Mouse (Mus musculus) left cerebral cortex, adult 8-10 months (tissue): ENCODE measurements around the gene Rasgrf2. TPM values are rescaled to one million over a fixed set of nuclear protein-coding genes. Genes with fewer than 3 reads are reported as not detected.
A peak's percentile ranks its signal among the peaks of the same experiment; 100 is the strongest.

Experiments used
- DNase-seq, 2 experiments: peaks; one replicate each; pipeline ENCODE4 v3.0.0; 2022; ENCODE audit warnings: low spot score in 2 of 2
- total RNA-seq, 4 experiments: library from RNA; stranded (reverse); gene quantifications; 2 replicates each; pipeline ENCODE4 v1.2.4; 2022

Rasgrf2 gene
- total RNA-seq, 4 experiments from 2014 or later: 152 to 186 (median 172) TPM

DNA sequence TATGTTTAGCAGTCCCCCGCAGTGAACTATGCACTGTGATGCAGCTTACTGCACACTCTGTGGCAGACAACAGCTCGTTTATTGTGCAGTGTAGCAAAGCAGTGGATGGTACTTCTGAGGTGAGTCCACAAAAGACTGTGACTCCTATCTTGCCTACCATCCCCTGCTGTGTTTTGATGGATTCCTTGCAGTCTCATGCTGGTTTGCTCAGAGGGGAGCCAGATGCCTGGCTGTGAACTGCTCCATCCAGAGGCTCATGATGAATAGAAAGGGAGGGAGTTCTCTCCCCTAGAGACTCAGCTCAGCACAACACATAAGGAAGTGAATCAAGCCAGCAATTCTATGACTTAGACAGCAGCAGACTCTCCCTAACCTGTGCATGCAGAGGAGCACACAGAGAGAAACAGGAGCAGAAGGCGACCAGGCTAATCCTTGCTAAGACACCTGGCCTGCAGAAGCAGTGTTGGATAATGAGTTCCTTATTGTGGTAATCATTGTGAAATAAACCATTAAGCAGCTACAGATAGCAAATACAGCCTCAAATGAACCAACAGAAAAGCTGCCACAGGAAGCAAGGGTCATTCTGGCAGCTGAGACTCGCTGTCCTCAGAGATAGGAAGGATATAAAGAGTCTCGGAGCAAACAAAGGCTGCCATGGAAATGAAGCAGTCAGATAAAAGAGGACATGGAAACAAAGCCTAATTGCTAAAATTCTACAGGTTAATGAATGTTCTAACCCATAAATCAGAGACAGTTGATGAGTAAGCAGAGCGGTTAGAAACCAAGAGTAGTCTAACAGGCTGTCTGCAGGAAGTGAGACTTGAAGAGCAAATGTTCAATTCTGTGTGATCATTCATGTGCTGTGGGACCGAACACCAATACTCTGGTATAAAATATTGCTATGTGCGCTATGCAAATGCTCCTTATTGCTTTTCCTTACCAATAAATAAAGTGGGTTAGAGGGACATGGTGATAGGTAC is 89.6 kb downstream of the Rasgrf2 start:
- no peak for DNase-seq

DNA sequence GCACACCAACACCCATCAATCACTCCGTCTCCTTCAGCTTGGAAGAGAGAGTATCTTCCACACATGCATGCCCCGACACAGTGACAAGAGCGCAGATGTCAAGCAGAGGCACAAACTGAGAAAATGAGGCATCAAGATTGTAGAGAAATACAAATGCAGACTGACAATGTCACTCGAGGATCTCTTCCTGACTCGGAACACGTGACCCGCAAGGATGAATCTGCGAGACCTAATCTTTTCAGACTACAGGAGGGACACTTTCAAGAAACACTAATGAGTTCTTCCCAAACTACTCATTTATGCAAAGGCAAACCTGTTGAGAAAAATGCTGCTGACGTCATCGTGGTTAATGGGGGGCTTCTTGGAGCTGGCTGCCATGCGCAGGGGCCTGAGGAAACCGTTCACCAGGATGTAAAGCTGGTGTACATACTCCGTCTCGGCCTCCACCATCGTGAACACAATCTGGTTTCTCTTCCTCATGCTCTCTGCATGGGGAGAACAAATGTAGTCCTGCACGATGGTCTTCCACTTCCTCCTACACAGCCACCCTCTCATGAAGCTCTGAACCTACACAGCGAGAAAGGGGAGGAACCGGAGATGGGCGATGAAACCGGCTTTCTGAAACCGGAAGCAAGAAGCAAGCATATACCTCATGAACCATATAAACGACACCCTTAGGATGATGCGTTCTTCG is 100.9 kb downstream of the Rasgrf2 start:
- no peak for DNase-seq

DNA sequence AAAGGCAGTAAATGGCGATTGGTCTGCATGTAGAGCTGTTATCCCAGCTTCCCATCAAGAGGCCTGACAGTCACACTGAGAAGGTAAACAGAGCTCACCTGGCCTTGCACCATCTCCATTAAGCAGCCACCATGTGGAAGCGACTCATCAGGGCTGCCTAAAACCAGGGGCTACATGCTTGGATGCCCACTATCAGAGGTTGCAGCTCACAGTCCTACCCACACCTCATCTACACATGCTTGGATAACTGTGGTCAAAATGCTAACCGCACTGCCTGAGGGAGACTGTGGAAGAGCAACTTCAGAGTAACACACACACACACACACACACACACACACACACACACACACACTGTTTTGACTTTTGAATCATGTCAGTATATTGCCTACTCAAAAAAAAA is 101.8 kb downstream of the Rasgrf2 start:
- DNase-seq: no peak

DNA sequence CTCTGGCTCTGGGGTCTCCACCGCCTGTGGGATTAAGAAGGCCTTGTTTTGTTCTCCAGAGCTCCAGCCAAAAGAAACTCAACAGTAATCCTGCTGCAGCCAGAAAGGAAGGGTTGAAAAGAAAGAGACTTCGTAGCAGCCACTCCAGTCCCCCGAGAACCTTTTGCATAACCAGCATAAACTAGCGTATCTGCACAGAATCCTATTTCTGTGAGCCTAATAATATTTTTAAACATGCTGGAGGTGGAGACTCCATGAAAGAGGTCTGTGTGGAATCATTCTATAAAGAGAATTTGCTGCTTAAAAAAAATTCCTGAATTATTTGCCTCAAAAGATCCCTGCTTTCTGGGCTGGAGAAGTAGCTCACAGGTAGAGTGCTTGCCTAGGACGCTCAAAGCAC is 103.5 kb downstream of the Rasgrf2 start:
- DNase-seq: no peak

DNA sequence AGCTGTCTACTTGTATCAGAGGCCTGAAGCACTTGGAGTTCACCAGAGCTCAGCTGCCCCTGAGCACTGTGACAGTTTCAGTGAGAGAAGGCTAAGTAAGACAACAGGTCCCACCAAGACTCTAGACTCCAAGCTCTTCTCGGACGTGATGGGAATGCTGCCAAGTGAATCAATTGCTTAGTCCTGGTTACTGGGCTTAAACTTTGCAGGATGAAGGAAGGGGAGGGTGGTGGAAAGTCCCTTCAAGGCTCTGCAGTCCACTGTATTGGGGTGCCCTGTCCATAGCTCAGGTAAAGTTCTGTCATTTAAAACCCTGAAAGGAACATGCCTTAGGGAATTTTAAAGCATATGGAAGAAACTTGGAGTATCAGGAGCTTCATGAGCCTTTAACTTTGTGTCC is 104.8 kb downstream of the Rasgrf2 start:
- DNase-seq: no peak

DNA sequence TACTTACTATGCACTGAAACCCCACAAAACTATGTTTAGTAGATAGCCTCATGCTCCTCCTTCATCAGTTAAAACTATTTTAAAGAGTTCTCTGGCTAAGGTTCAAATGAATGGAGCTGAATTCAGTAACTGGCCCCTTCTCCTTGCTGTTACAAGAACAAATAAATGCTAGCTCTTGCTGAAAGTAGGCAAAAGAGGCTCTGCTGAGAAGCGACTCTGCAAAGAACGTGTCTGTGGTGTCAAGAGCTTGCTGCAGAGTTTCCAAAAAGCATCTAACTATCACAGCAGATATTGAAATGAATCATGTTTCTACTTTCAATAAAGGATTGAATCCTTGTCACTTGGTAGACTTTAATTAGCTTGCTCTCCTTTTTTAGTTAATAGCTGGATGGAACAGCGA is 106.3 kb downstream of the Rasgrf2 start:
- no peak for DNase-seq

DNA sequence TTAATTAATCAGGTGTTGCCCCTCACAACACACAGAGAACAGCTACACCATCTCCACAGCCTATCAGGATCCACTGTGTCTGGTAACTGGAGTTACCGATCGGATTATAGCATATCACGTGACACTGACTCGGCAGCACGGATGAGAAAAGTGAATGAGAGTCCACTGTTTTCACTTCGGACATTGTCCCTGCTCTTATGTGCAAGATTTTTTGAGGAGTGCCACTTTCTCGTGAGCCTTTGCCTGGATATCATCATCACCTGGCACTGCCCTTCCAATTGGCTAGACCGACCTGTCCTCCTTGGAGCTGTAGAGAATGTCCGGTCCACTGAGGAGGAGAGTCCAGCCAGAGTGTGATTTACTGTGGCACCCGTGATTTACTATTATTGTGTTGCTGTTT is 109.3 kb downstream of the Rasgrf2 start:
- DNase-seq: no peak

DNA sequence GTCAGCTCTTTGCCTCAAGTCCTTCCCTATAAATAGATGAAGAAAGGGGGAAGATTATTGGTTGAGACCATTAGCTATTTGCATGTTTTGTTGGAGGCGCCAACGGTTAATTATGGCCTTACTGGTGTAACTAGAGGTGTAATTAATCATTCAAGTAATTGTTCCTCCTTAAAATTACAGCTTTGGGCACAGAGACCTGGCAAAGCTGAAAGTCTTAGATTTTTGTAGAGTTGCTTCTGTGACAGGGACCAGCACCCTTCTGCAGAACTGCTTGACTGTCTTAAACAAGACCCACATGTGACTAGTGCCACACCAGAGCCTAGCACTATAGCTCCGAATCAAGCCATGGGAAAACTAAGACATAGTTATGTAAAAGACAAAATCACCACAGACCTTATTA is 134.5 kb downstream of the Rasgrf2 start:
- DNase-seq: no peak

DNA sequence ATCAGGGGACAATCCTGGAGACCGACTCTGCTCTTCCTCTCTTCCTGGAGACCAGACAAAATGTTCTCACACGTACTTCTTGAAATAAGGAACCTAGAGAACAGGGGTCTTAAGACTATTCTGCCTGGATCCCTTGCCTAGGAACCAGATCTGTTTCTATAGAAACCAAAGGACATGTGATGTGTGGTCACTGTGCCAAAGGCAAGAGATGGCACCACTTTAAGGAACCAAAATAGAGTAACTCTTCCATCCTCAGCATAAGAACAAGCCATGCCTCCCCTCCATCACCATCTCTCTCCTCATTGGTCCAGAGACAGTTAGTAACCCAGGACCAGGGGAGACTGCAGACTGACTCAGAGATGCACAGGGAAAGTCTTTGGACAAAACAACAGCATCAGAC is 140.0 kb downstream of the Rasgrf2 start:
- no peak for DNase-seq

DNA sequence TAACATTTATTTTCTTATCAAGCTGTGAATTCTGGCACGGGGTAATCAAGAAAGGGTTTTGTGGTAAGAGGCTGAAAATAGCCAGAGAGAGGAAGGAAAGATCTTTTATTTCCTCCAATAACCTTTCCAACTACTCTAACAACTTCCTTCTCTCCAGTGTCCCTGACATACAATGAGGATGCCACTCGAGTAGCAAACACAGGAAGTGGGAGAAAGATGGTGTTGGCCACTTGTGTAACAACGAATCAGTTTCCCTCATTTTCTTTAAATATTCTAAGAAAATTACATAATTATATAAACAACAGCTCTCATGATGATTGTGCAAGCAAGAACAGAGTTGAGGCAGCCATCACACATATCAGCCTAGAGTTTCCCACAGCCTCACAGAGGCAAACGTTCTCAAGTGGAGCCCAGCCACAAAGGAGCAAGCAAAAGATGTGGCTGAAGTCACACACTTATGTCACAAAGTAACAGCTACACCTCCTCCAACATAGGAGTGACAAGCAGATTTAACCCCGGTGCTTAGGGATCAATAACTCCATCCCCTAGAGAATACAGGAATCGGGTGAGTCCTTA is 140.7 kb downstream of the Rasgrf2 start:
- no peak for DNase-seq

DNA sequence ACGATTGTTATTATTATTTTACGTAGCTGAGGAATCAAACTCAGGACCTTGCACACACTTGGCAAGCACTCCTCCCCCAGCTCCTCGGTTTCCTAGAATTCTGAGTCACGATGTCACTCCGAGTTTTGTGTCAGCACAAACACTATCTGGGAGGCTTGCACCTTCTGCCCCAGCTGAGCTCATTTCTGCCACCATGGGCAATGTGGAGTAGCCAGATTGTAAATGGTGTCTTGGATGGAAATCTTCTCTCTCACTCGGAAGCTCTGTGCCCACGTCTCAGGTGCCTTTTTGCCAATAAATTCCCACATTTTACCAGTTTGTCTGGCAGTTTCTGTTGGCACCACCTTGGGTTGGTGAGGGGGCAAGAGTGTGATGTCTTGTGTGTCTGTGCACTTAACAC is 143.1 kb downstream of the Rasgrf2 start:
- peak in 1 of 2 experiments; percentile 44 for DNase-seq

DNA sequence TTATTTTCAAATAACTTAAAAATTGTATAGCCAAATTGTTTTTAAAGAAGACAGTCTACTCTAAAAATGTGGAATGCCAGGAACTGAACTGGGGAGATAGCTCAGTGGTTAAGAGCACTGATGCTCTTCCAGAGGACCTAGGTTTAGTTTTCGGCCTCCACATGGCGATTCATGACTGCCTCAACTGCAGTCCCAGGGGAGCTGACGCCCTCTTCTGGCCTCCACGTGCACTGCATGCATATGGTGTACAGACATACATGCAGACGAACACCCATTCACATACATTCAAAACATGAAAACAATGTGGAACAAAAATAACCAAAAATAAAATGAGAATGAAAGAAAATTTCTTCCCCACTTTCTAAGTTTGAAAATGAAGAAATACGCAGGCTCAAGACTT is 144.5 kb downstream of the Rasgrf2 start:
- DNase-seq: no peak

DNA sequence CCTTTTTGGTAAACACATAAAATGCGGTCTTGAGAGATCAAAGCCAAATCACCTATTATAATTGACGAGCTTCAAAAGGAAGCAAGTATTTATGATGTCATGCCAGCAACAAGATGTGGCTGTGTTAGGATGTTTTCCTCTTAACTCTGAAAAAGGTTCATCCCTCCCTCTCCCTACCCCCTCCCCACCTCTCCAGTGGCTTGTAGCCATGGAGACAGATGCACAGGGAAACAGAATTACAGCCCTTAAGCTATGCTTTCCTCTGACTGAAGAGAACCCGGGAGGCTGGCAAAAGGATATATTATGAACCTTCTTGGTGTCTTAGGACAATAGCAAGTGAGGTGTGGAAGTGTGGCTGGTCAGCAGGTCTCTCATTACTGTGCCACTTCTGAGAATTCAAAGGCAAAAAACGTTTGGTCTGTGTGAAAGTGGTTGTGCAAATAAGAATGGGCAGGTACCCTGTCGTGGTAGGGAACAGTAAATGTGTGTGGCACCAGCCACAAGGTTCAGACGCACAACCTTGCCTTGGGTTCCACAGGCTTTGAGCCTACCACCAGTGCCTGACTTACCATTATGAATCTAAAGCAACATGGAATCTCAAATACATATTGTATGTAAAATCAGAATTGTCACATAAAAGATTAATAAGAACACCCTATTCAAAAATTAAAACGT is 145.4 kb downstream of the Rasgrf2 start:
- DNase-seq: no peak

DNA sequence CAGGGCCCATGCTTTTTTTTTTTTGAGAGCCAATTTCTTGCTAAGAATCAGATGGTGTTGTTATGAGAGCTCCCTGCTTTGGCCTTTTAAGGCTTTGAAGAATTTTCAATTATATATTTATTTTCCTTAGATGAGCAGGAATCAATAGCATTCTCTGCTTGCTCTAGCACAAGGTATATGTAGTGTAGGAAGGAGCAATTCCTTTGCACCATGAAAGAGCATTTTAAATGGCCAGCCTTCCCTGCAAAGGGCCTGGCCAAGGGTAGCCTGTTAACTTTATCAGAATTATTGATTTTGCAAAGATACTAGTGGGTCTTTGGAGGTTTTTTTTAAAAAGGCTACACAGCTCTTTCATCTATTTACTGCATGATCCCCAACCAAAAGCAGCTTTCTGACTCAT is 146.4 kb downstream of the Rasgrf2 start:
- DNase-seq: no peak

DNA sequence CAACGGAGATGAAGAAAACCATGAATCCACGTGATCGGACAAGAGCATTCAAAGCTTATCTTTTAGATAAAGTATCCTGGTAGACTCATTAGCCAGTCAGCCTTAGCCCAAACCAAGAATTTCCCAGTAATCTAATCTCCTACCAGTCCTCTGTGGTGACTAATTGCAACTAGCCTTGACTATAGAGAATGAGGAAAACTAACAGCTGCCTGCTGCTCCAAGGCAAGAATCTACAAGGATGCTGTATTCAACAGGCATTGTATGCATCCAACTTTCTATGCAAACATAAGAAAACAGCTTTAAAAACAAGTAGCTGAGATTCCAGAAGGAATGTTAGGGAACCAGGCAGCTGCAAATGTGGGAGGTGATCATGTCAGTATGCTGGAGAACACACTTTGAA is 149.4 kb downstream of the Rasgrf2 start:
- DNase-seq: no peak

DNA sequence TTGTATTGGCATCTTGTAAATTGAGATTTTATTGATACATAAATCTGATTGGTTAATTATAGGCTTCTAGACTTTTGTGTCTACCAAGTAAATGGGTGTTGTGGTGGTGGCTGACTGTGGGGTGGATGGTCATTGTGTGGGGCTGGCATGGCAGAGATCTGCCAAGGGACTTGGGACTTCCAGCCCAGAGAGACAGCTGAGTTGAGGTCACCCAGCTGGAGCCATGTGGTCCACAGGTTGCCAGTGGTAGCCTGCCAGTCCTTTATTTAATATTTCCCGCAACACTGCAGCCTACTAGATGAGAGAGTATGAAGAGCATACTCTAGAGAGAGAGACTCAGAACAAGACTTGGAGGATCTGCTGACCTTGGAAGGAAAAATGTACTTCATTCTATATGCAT is 150.0 kb downstream of the Rasgrf2 start:
- DNase-seq: no peak

DNA sequence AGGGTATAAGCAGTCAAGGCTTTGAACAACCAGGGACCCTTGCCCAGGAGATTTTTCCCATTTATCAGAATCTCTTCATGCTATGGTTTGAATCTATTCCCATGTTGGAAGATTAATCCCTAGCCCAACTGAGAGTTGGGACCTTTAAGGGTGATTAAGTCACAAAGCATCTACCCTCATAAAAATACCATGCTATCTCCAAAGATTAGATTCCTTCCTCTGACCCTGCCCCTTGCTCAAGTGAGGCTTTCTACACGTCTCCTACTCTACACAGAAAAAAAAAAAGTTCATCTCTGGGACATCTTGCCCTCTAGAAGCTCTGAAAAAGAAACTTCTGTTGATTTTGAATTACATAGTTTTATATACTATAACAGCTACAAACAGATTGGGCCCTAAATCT is 154.5 kb downstream of the Rasgrf2 start:
- no peak for DNase-seq

DNA sequence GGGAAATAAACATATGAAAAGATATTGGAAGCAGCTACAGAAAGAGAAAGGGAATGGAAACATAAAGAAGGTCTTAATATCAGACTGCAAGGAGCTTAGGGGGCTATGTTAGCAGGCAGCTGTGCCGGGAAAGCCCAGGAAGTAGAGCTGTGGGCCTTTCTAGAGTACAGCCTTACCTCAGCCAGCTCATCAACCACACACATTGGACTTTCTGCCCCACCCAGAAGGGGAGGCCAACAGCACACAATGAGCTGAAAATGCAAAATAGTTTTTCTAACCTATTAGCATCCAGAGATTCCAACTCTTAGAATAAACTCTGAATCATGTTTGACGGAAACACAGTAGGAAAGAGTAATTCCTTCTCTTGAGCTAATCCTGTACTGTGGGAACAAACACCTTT is 154.9 kb downstream of the Rasgrf2 start:
- no peak for DNase-seq

DNA sequence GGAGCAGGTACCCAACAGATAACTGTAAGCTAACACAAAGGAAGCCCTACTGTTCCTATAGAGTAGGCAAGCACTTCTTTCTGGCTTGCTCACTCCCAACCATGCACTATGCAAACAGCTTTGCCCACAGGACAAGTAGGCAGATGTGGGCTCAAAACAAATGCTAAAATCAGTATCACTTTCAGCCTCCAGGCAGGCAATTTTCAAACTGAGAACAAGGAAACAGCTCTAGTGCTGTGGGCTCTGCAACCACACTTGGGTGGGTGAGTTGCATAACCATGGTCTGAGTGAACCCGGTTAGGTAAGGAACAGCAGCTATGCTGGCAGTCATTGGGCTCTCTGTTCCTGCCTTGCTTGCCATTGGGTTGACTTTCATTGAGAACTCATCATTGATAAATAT is 157.3 kb downstream of the Rasgrf2 start:
- DNase-seq: peak in 1 of 2 experiments; percentile 85

DNA sequence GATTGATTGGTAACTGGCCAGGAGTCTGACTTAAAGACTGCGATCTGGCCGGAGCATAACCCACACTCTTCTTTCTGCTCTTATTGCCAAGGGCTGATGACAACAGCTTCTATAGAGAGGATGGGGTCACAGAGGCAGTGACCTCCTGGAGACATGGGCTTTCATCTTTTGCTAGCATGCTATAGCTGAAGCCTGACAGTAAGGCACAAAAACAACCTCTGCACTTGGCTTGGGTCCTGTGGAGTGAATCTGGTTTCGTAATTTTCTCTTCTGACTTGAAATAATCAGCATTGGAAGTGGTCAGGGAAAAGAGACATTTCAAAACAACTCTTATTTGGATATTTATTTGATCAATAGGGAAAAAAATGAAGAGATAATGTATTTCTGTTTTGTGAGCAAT is 160.2 kb downstream of the Rasgrf2 start:
- DNase-seq: no peak

DNA sequence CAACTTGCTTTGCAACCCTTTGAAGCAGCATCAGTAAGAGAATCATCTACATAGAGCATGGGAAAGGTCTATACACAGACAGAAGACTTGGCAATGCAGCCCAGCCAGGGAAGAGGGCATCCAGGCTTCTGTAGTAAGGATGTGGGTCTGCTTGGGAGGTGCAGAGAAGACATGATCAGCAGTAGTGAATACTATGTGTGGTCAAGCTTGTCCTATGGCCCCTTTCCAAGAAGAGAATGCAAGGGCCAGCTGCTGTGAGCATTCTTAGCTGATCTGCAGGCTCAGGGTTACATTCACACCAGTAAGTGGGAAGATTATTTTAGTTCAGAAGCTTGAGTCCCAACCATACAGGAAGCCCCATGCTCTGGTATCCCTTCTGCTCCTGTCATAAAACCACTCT is 175.0 kb downstream of the Rasgrf2 start:
- no peak for DNase-seq

DNA sequence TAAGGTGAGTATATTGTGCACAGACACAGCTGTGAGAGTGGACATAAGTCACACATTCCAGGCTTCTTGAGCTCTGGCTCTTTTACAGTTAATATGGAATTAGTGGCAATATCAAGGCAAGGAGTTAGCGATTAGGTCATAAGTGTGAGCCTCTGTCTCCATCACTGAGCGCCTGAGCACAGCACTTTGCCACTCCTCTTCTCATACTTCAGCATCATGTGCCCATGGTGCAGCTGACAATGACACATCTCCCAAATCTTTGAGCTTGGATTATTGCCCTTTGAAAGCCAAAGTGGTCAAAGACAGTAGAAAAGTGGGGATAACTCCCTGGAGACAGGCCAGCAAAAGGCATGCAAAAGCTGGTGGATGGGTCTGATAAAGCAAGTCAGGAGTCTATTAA is 175.8 kb downstream of the Rasgrf2 start:
- DNase-seq: no peak
